Mouse (Mus musculus): ENCODE results near the gene Chil4. TPM values are rescaled to one million over a fixed set of nuclear protein-coding genes. Genes with fewer than 3 reads are reported as not detected.

Chil4 gene
- polyA plus RNA-seq, 1 experiment from 2014 or later, result not detected

- H3K36me3 ChIP-seq, result no peaks in the 10 kb centered on the region
- 71% methylated on average over 3 of the region's 3 CpGs for WGBS
Observed at GRCm38 (mm10) chr3:106167464-106167863, 51.8 kb downstream of the Chil4 start, which contains the start of gene Chil3. TSS of gene Chil3 (minus strand) at chr3:106167564.

GRCm38 (mm10) chr3:106154413-106154812, 64.9 kb downstream of the Chil4 start:
- no peaks in the 10 kb centered on the region for H3K36me3 ChIP-seq
- 73% methylated on average over 2 of the region's 2 CpGs for WGBS
- H3K27ac ChIP-seq, result no peak overlapping the region
- no peak for ATAC-seq (replicated peaks; ENCODE audit: insufficient number of reproducible peaks, insufficient read depth, low FRiP score, low read depth)
- H3K27me3 ChIP-seq, result no peaks in the 10 kb centered on the region
- H3K4me1 ChIP-seq (replicated peaks), result no peaks in the 10 kb centered on the region
- peaks cover 8% of the 10 kb centered on the region for H3K9me3 ChIP-seq (replicated peaks)
- H3K4me3 ChIP-seq, result no peak overlapping the region
- H3K9ac ChIP-seq, result no peak overlapping the region
- no peak overlapping the region for H3K4me2 ChIP-seq

More at GRCm38 (mm10) chr3:106167464-106167863, 51.8 kb downstream of the Chil4 start, which contains the start of gene Chil3:
- ATAC-seq (replicated peaks; ENCODE audit: insufficient number of reproducible peaks, insufficient read depth, low FRiP score, low read depth), result no peak
- no peaks in the 10 kb centered on the region for H3K4me1 ChIP-seq (replicated peaks)
- H3K4me3 ChIP-seq, result no peak within 1 kb of the TSS
- no peak within 1 kb of the TSS for H3K4me2 ChIP-seq
- no peaks in the 10 kb centered on the region for H3K27me3 ChIP-seq
- no peak within 1 kb of the TSS for H3K27ac ChIP-seq
- 0 out of 2 replicates have a peak, but pooled peaks cover 6% of the 10 kb centered on the region for H3K9me3 ChIP-seq (replicated peaks)
- H3K9ac ChIP-seq, result no peak within 1 kb of the TSS

Other genes starting within 250 kb of the Chil4 start
- 1.3 and 1.4 TPM in 2 replicates for gene Ovgp1, start 245.8 kb downstream of the Chil4 start, polyA plus RNA-seq (2015; fragmentation: Nextera tagmentation; extraction: Ambion mirVana)
- 0.42 and 1.3 TPM in 2 replicates for gene Pifo, start 204.9 kb downstream of the Chil4 start, polyA plus RNA-seq (2015; fragmentation: Nextera tagmentation; extraction: Ambion mirVana)
- gene Chil5, start 186.7 kb downstream of the Chil4 start, polyA plus RNA-seq (2015; fragmentation: Nextera tagmentation; extraction: Ambion mirVana), result 0.27 TPM in 1 of 2 replicates, not detected in the other
- gene Chia1, start 106.3 kb downstream of the Chil4 start, polyA plus RNA-seq (2015; fragmentation: Nextera tagmentation; extraction: Ambion mirVana), result 0.09 TPM in 1 of 2 replicates, not detected in the other
- gene Chil3, start 51.9 kb downstream of the Chil4 start, polyA plus RNA-seq (2015; fragmentation: Nextera tagmentation; extraction: Ambion mirVana), result 0.08 and 0.30 TPM in 2 replicates
- gene Chil6, start 186.7 kb upstream of the Chil4 start, polyA plus RNA-seq (2015; fragmentation: Nextera tagmentation; extraction: Ambion mirVana), result not detected in 2 replicates